Mouse (Mus musculus): ENCODE measurements around the gene Rab11fip3. TPM values are rescaled to one million over a fixed set of nuclear protein-coding genes. Genes with fewer than 3 reads are reported as not detected.
A peak's percentile ranks its signal among the peaks of the same experiment; 100 is the strongest.
"Not testable (repeated sequence)": the region's sequence is repeated elsewhere in the genome, so short reads cannot be mapped to it uniquely, and the experiment has no call there.

Gene Rab11fip3
- polyA plus RNA-seq, 1 experiment from 2014 or later = 6.5 TPM

DNA sequence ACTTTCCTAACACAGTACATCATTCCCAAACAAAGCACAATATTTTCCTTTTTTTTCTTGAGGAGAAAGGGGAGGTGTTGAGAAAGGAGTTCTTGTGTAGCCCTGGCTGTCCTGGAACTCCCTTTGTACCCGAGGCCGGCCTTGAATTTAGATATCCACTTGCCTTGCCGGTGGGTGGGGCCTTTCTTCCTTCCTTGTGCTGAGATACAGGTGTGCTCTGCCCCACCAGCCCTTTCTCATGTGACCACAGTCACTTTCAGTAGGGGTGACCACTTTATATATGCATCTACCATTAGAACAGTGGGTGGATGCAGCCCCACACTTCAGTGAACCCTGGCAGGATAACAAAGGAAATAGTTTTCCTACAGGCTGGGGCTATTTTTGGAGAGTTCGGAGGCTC is 42.4 kb upstream of the Rab11fip3 start:
- Histone ChIP-seq H3K4me2 (ENCODE audit: low read depth, low read length) (no peak overlapping the region), H3K27me3 (ENCODE audit: control insufficient read depth, insufficient read depth, low read depth, low read length) (peaks cover 62% of the 10 kb centered on the region), H3K4me1 (replicated peaks; ENCODE audit: control insufficient read depth, insufficient read depth, low read length) (peaks cover 5% of the 10 kb centered on the region; the same call in 1 of the 2 replicates), H3K9ac (ENCODE audit: low read length) (no peak overlapping the region), H3K36me3 (ENCODE audit: control insufficient read depth, insufficient read depth, low read length) (no peaks in the 10 kb centered on the region), H3K4me3 (ENCODE audit: low read length) (no peak overlapping the region), H3K27ac (ENCODE audit: low read length) (no peak overlapping the region), H3K9me3 (ENCODE audit: control insufficient read depth, low read length) (no peaks in the 10 kb centered on the region)
- WGBS = 18% methylated on average over 4 of the region's 4 CpGs
- no peak for ATAC-seq (ENCODE audit: low read depth)

DNA sequence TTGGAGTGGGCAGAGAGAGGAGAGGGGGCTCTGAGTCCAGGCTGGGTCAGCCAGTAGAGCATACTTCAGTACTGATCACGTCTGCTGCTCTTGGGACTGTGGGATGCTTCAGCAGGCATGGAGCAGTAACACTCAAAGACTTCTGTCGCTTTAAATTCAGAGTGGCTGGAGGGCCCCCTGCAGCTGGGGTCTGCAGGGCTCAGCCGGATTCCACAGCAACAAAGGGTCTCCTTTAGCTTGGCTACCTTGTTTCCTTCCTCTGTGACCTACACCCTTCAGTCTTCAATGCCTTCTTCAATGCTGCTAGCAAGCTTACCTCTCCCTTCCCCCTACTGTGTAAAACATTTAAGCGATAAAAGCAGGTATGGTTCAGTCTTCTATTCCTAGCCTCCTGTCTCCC is 41.7 kb upstream of the Rab11fip3 start:
- Histone ChIP-seq H3K4me3 (ENCODE audit: low read length) (no peak overlapping the region), H3K9me3 (ENCODE audit: control insufficient read depth, low read length) (no peaks in the 10 kb centered on the region), H3K9ac (ENCODE audit: low read length) (no peak overlapping the region), H3K27me3 (ENCODE audit: control insufficient read depth, insufficient read depth, low read depth, low read length) (peaks cover 58% of the 10 kb centered on the region), H3K4me2 (ENCODE audit: low read depth, low read length) (no peak overlapping the region), H3K36me3 (ENCODE audit: control insufficient read depth, insufficient read depth, low read length) (no peaks in the 10 kb centered on the region), H3K4me1 (replicated peaks; ENCODE audit: control insufficient read depth, insufficient read depth, low read length) (peaks cover 5% of the 10 kb centered on the region; the same call in 1 of the 2 replicates), H3K27ac (ENCODE audit: low read length) (no peak overlapping the region)
- WGBS = 2% methylated on average over 4 of the region's 4 CpGs
- ATAC-seq (ENCODE audit: low read depth) = no peak

DNA sequence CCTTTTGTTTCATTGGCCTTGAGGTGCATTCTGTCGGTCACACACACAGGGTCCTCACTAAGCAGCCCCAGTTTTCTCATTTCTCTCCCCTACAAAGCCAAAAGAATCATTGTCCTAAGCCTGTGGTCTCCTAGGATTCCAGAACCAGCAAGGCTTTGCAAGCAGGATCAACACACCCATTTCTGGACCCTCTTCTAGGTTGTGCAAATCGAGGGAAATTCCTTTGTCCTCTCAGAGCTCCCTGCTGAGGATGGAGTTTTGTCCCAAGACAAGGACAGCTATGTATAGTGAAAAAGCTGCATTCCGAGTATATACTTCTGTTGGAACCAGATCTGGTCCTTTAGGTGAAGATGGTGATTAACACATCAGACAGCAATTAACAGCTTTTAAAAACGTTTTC is 40.8 kb upstream of the Rab11fip3 start:
- Histone ChIP-seq H3K36me3 (ENCODE audit: control insufficient read depth, insufficient read depth, low read length) (no peaks in the 10 kb centered on the region), H3K4me2 (ENCODE audit: low read depth, low read length) (no peak overlapping the region), H3K4me1 (replicated peaks; ENCODE audit: control insufficient read depth, insufficient read depth, low read length) (peaks cover 5% of the 10 kb centered on the region; the same call in 1 of the 2 replicates), H3K27ac (ENCODE audit: low read length) (no peak overlapping the region), H3K9me3 (ENCODE audit: control insufficient read depth, low read length) (no peaks in the 10 kb centered on the region), H3K4me3 (ENCODE audit: low read length) (no peak overlapping the region), H3K9ac (ENCODE audit: low read length) (no peak overlapping the region), H3K27me3 (ENCODE audit: control insufficient read depth, insufficient read depth, low read depth, low read length) (peaks cover 49% of the 10 kb centered on the region)
- ATAC-seq (ENCODE audit: low read depth) = no peak
- 30% methylated on average over 4 of the region's 4 CpGs for whole genome bisulfite sequencing

DNA sequence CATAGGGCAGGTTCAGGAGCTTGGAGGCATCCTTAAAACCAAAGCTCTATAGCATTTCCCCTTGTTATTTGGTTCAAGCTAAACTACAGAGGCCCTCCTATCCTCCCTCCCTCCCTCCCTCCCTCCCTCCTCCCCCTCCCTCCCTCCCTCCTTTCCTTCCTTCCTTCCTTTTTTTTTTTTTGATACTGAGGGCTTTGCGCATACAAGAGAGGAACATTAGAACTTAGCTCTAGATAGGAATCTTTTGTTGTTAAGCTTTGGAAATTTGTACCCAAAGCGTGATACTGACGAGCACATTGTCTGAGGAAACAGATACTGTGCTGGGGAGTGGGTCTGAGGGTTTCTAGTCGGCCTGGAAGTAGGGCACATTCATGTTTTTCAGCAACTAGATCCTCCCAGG is 36.3 kb upstream of the Rab11fip3 start:
- H3K27ac ChIP-seq (ENCODE audit: low read length) = no peak overlapping the region
- ATAC-seq (ENCODE audit: low read depth) = no peak
- peaks cover 5% of the 10 kb centered on the region; the same call in 1 of the 2 replicates for H3K27me3 ChIP-seq (ENCODE audit: control insufficient read depth, insufficient read depth, low read depth, low read length)
- H3K9ac ChIP-seq (ENCODE audit: low read length) = no peak overlapping the region
- no peaks in the 10 kb centered on the region for H3K4me1 ChIP-seq (replicated peaks; ENCODE audit: control insufficient read depth, insufficient read depth, low read length)
- no peaks in the 10 kb centered on the region for H3K36me3 ChIP-seq (ENCODE audit: control insufficient read depth, insufficient read depth, low read length)
- no peak overlapping the region for H3K4me3 ChIP-seq (ENCODE audit: low read length)
- WGBS = 56% methylated on average over 4 of the region's 4 CpGs
- no peaks in the 10 kb centered on the region for H3K9me3 ChIP-seq (ENCODE audit: control insufficient read depth, low read length)
- H3K4me2 ChIP-seq (ENCODE audit: low read depth, low read length) = no peak overlapping the region

DNA sequence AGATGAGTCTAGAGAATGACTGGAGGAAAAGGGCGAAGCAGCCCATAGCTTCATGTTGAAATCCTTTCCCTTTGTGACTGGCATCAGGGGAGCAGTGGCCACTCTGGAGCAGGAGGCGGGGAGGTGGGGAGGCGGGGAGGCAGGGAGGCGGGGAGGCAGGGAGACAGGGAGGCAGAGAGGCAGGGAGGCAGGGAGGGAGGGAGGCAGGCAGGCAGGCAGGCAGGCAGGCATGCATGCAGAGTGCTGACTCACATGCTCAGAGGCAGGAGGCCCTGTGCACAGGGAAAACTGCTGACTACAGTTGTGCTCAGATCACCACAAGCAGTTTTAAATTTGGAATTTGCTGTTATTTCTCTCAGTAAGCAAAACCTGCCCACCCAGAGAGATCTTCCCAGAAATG is 32.1 kb upstream of the Rab11fip3 start:
- H3K27me3 ChIP-seq (ENCODE audit: control insufficient read depth, insufficient read depth, low read depth, low read length) = no peaks in the 10 kb centered on the region
- 37% methylated on average over 4 of the region's 4 CpGs for WGBS
- H3K4me3 ChIP-seq (ENCODE audit: low read length) = no peak overlapping the region
- no peaks in the 10 kb centered on the region for H3K4me1 ChIP-seq (replicated peaks; ENCODE audit: control insufficient read depth, insufficient read depth, low read length)
- H3K9me3 ChIP-seq (ENCODE audit: control insufficient read depth, low read length) = no peaks in the 10 kb centered on the region
- no peak overlapping the region for H3K27ac ChIP-seq (ENCODE audit: low read length)
- H3K4me2 ChIP-seq (ENCODE audit: low read depth, low read length) = no peak overlapping the region
- H3K9ac ChIP-seq (ENCODE audit: low read length) = no peak overlapping the region
- H3K36me3 ChIP-seq (ENCODE audit: control insufficient read depth, insufficient read depth, low read length) = no peaks in the 10 kb centered on the region
- ATAC-seq (ENCODE audit: low read depth) = 0 out of 2 replicates have a peak, but pooled peaks have one; percentile 28

- no peak for ATAC-seq (ENCODE audit: low read depth)
- H3K27ac ChIP-seq (ENCODE audit: low read length) = no peak overlapping the region
These were observed 30.8 kb upstream of the Rab11fip3 start for GRCm38 (mm10) chr17:26100166-26100565.

GRCm38 (mm10) chr17:26099316-26099715 is 30.0 kb upstream of the Rab11fip3 start:
- H3K4me1 ChIP-seq (replicated peaks; ENCODE audit: control insufficient read depth, insufficient read depth, low read length); H3K27me3 ChIP-seq (ENCODE audit: control insufficient read depth, insufficient read depth, low read depth, low read length); H3K36me3 ChIP-seq (ENCODE audit: control insufficient read depth, insufficient read depth, low read length); H3K9me3 ChIP-seq (ENCODE audit: control insufficient read depth, low read length); H3K27ac ChIP-seq (ENCODE audit: low read length); ATAC-seq (ENCODE audit: low read depth); H3K4me2 ChIP-seq (ENCODE audit: low read depth, low read length); H3K9ac ChIP-seq (ENCODE audit: low read length); H3K4me3 ChIP-seq (ENCODE audit: low read length): not testable (repeated sequence)
- 61% methylated on average over 3 of the region's 3 CpGs for WGBS

More at GRCm38 (mm10) chr17:26100166-26100565, 30.8 kb upstream of the Rab11fip3 start:
- no peaks in the 10 kb centered on the region for H3K36me3 ChIP-seq (ENCODE audit: control insufficient read depth, insufficient read depth, low read length)
- H3K4me3 ChIP-seq (ENCODE audit: low read length) = no peak overlapping the region
- no peak overlapping the region for H3K9ac ChIP-seq (ENCODE audit: low read length)
- no peaks in the 10 kb centered on the region; the same call in 1 of the 2 replicates for H3K4me1 ChIP-seq (replicated peaks; ENCODE audit: control insufficient read depth, insufficient read depth, low read length)
- WGBS = 41% methylated on average over 2 of the region's 2 CpGs
- no peak overlapping the region for H3K4me2 ChIP-seq (ENCODE audit: low read depth, low read length)
- H3K27me3 ChIP-seq (ENCODE audit: control insufficient read depth, insufficient read depth, low read depth, low read length) = no peaks in the 10 kb centered on the region
- H3K9me3 ChIP-seq (ENCODE audit: control insufficient read depth, low read length) = no peaks in the 10 kb centered on the region

DNA sequence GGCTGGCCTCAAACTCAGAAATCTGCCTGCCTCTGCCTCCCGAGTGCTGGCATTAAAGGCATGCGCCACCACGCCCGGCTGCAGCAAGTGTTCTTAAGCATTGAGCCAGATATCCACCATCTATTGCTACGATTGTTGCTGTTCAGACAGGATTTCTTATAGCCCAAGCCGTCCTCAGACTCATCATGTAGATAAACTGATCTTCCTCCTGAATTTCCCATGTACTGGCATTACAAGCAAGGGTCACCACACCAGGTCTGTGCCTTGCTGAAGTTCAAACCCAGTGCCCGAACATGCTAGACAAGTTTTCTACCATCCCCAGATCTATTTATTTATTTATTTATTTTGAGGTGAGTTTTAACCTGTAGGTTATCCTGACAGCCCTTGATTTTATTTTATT is 29.1 kb upstream of the Rab11fip3 start:
- no peak overlapping the region for H3K4me2 ChIP-seq (ENCODE audit: low read depth, low read length)
- H3K4me3 ChIP-seq (ENCODE audit: low read length) = no peak overlapping the region
- H3K9me3 ChIP-seq (ENCODE audit: control insufficient read depth, low read length) = no peaks in the 10 kb centered on the region
- H3K4me1 ChIP-seq (replicated peaks; ENCODE audit: control insufficient read depth, insufficient read depth, low read length) = peaks cover 8% of the 10 kb centered on the region; the same call in 1 of the 2 replicates
- no peaks in the 10 kb centered on the region for H3K27me3 ChIP-seq (ENCODE audit: control insufficient read depth, insufficient read depth, low read depth, low read length)
- H3K36me3 ChIP-seq (ENCODE audit: control insufficient read depth, insufficient read depth, low read length) = no peaks in the 10 kb centered on the region
- 86% methylated on average over 7 of the region's 7 CpGs for WGBS
- no peak overlapping the region for H3K27ac ChIP-seq (ENCODE audit: low read length)
- no peak for ATAC-seq (ENCODE audit: low read depth)
- H3K9ac ChIP-seq (ENCODE audit: low read length) = no peak overlapping the region

GRCm38 (mm10) chr17:26095121-26095740 is 25.9 kb upstream of the Rab11fip3 start, which contains the start of gene Nme4:
TSS of gene Nme4 (minus strand) at chr17:26095602.
- Histone ChIP-seq H3K4me2 (ENCODE audit: low read depth, low read length) (peak within 1 kb of the TSS; percentile 87), H3K27ac (ENCODE audit: low read length) (peak within 1 kb of the TSS; percentile 63; the same call in 1 of the 2 replicates), H3K27me3 (ENCODE audit: control insufficient read depth, insufficient read depth, low read depth, low read length) (no peaks in the 10 kb centered on the region), H3K9ac (ENCODE audit: low read length) (peak within 1 kb of the TSS; percentile 92), H3K4me1 (replicated peaks; ENCODE audit: control insufficient read depth, insufficient read depth, low read length) (peaks cover 8% of the 10 kb centered on the region; the same call in 1 of the 2 replicates), H3K9me3 (ENCODE audit: control insufficient read depth, low read length) (no peaks in the 10 kb centered on the region), H3K36me3 (ENCODE audit: control insufficient read depth, insufficient read depth, low read length) (no peaks in the 10 kb centered on the region), H3K4me3 (ENCODE audit: low read length) (peak within 1 kb of the TSS; percentile 79)
- peak; percentile 79 for ATAC-seq (ENCODE audit: low read depth)
- WGBS = 1% methylated on average over 45 of the region's 47 CpGs
